Mouse (Mus musculus) effector memory CD4-positive, alpha-beta T cell, adult 7 months (primary cell): Measurements from ENCODE around the gene Prss40. TPM values are rescaled to one million over a fixed set of nuclear protein-coding genes. Genes with fewer than 3 reads are reported as not detected.

Experiments used
- polyA plus RNA-seq: library from polyadenylated mRNA; unstranded; fragments of 100-300 nt; shearing (Covaris generic); gene quantifications from one replicate; pipeline ENCODE4 v1.2.1, GENCODE M21; 2017

Gene Prss40
- not detected for polyA plus RNA-seq

DNA sequence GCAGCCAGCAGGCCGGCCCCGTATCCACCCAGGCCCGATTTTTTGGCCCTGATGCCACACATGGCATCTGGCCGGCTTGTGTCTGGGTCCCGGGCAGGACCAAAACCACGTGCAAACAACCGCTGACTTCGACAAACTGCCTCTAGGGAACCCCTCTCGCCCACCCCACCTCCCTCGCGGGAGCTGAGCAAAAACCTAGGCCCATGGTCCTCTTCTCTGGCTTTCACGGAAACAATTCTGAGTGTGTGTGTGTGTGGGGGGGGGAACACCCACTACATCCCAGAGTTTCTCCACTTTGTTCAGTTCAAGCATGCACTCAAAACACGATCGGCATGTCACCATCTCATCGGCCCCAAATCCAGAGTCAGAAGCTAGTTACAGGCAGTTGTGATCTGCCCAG is at the start of gene Prss40:
Gene Prss40, minus strand, starts transcription at position 101 of the 400 bp plus-strand sequence.

GRCm38 (mm10) chr1:34578851-34579781 is 18.4 kb upstream of the Prss40 start, which contains the start of gene Amer3:
Amer3 (plus strand) TSS chr1:34579657.

DNA sequence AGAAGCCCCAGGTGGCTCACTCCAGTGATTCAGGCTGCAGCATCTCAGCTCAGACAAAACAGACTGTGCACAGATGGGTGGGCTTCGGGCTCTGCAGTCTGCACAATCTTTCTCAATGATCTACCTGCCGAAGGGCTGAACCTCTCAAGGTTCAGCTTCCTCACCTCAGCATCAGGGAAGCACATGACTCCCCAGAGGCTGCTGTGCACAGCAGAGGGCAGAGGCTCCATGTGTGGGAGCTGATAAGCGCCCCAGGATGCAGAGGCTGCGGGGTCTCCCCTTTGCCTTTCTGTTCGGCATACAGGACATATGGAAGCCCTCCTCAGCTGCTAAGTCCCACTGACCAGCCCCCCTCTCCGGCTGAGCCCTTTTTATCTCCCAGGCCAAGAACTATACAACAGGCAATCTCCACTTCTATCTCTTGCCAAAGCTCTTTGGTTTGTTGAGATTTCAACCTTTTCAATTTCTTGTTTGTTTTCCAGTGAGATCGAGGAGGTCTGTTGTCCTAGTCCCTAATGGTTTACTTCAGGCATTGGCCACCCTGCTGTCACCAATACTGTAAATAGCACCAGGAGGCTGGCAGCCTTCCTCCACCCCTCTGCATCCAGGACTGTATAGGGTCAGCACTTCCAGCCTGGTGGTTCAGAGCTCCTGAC is 25.6 kb downstream of the Prss40 start, which contains the start of gene Cfc1:
Gene Cfc1, plus strand, starts transcription at position 606 of the 656 bp plus-strand sequence.

Other genes with a start within 250 kb of the Prss40 start
- 29.7 TPM for gene Ccdc115, start 121.3 kb downstream of the Prss40 start, polyA plus RNA-seq
- 147 TPM for gene Imp4, start 121.1 kb downstream of the Prss40 start, polyA plus RNA-seq
- gene Ptpn18, start 101.2 kb downstream of the Prss40 start, polyA plus RNA-seq, result 198 TPM
- gene Prss39, start 62.5 kb downstream of the Prss40 start, polyA plus RNA-seq, result 0.30 TPM
- not detected for gene Cfc1, start 25.3 kb downstream of the Prss40 start, polyA plus RNA-seq
- not detected for gene Amer3, start 18.7 kb upstream of the Prss40 start, polyA plus RNA-seq